Mouse (Mus musculus) myocyte (in vitro differentiated cells): ENCODE measurements around the gene Syt1. TPM values are rescaled to one million over a fixed set of nuclear protein-coding genes. Genes with fewer than 3 reads are reported as not detected.

Experiments used
- H3K27me3 ChIP-seq: one replicate; pipeline ENCODE4 v1.6.1; 2011; ENCODE audit not compliant: control insufficient read depth, insufficient read depth, insufficient read length
- H3K36me3 ChIP-seq: one replicate; pipeline ENCODE4 v1.6.1; 2011; ENCODE audit not compliant: control insufficient read depth, insufficient read depth
- H3K4me2 ChIP-seq: one replicate; pipeline ENCODE4 v1.6.1; 2011; ENCODE audit warnings: low read depth, control low read depth
- H3K4me3 ChIP-seq: one replicate; pipeline ENCODE4 v1.5.1; 2011; ENCODE audit warnings: mild to moderate bottlenecking, control low read depth, moderate library complexity
- H3K79me2 ChIP-seq: one replicate; pipeline ENCODE4 v1.6.1; 2011; ENCODE audit not compliant: control insufficient read depth, insufficient read depth
- H3ac ChIP-seq: one replicate; pipeline ENCODE4 v1.6.1; 2011; ENCODE audit not compliant: control insufficient read depth, insufficient read length
- CEBPB ChIP-seq: IDR thresholded peaks from 2 replicates; pipeline ENCODE4 v1.6.1; 2011; ENCODE audit warnings: mild to moderate bottlenecking, moderate library complexity; ENCODE audit not compliant: poor library complexity, insufficient read depth, severe bottlenecking
- E2F4 ChIP-seq: IDR thresholded peaks from one replicate; pipeline ENCODE4 v1.6.1; 2011; ENCODE audit warnings: mild to moderate bottlenecking, control low read depth, moderate library complexity; ENCODE audit not compliant: insufficient read depth
- MAX ChIP-seq: IDR thresholded peaks from one replicate; pipeline ENCODE4 v1.6.1; 2011; ENCODE audit warnings: low read depth, mild to moderate bottlenecking, control low read depth
- MYOD1 ChIP-seq, 3 experiments: IDR thresholded peaks; one replicate each; pipeline ENCODE4 v1.6.1; 2011; ENCODE audit warnings: control low read depth in 2 of 3, low read depth in 2 of 3, mild to moderate bottlenecking in 2 of 3, moderate library complexity in 1 of 3; ENCODE audit not compliant: insufficient read length in 2 of 3, control insufficient read depth in 1 of 3
- MYOG ChIP-seq, 3 experiments: IDR thresholded peaks; one replicate each; pipeline ENCODE4 v1.6.1; 2011; ENCODE audit warnings: control low read depth in 2 of 3, low read depth in 2 of 3, mild to moderate bottlenecking in 2 of 3; ENCODE audit not compliant: insufficient read length in 2 of 3, control insufficient read depth in 1 of 3, insufficient read depth in 1 of 3
- POLR2A ChIP-seq: IDR thresholded peaks from one replicate; pipeline ENCODE4 v1.6.1; 2011; ENCODE audit warnings: low read depth, mild to moderate bottlenecking, control low read depth, moderate library complexity; ENCODE audit not compliant: insufficient read length
- POLR2AphosphoS2 ChIP-seq: IDR thresholded peaks from one replicate; pipeline ENCODE4 v1.6.1; 2011; ENCODE audit warnings: low read depth, control low read depth; ENCODE audit not compliant: insufficient read length
- REST ChIP-seq: IDR thresholded peaks from one replicate; pipeline ENCODE4 v1.6.1; 2011; ENCODE audit warnings: mild to moderate bottlenecking, control low read depth, moderate library complexity; ENCODE audit not compliant: insufficient read depth, insufficient read length
- SRF ChIP-seq: IDR thresholded peaks from one replicate; pipeline ENCODE4 v1.6.1; 2011; ENCODE audit warnings: low read depth; ENCODE audit not compliant: control insufficient read depth, insufficient read length
- TCF12 ChIP-seq: IDR thresholded peaks from one replicate; pipeline ENCODE4 v1.6.1; 2011; ENCODE audit warnings: mild to moderate bottlenecking, control low read depth; ENCODE audit not compliant: poor library complexity, insufficient read depth, severe bottlenecking
- TCF3 ChIP-seq: IDR thresholded peaks from one replicate; pipeline ENCODE4 v1.6.1; 2011; ENCODE audit warnings: low read depth, control low read depth; ENCODE audit not compliant: insufficient read length
- USF1 ChIP-seq: IDR thresholded peaks from one replicate; pipeline ENCODE4 v1.6.1; 2011; ENCODE audit warnings: low read depth, mild to moderate bottlenecking, control low read depth, moderate library complexity
- polyA plus RNA-seq: library from polyadenylated mRNA; unstranded; fragments of >200 nt; fragmentation: generic; extraction: Trizol; gene quantifications from one replicate; pipeline ENCODE4 v1.2.1, GENCODE M21; 2012; ENCODE audit warnings: missing spikeins

Gene Syt1
- polyA plus RNA-seq, 1 experiment: 0.06 TPM

- H3K36me3 ChIP-seq: no peaks in the 10 kb centered on the region
These were observed 429.0 kb downstream of the Syt1 start for GRCm38 (mm10) chr10:108581555-108582396.

GRCm38 (mm10) chr10:108580786-108581420, 429.9 kb downstream of the Syt1 start:
- Histone ChIP-seq H3K79me2 (no peaks in the 10 kb centered on the region), H3K36me3 (no peaks in the 10 kb centered on the region), H3K27me3 (no peaks in the 10 kb centered on the region), H3K4me3 (no peak overlapping the region), H3K4me2 (no peak overlapping the region), H3ac (no peak overlapping the region)
- TF ChIP-seq TCF3: no peak
- no peak for TF ChIP-seq MAX
- no peak for TF ChIP-seq MYOG (IDR thresholded peaks at IDR 0.05; ENCODE audit: control insufficient read depth in 1 of 3, insufficient read depth in 1 of 3, insufficient read length in 2 of 3, low read depth in 2 of 3)

More at GRCm38 (mm10) chr10:108581555-108582396, 429.0 kb downstream of the Syt1 start:
- Histone ChIP-seq H3ac (no peak overlapping the region), H3K79me2 (no peaks in the 10 kb centered on the region), H3K4me2 (peak overlapping the region; percentile 15), H3K4me3 (no peak overlapping the region), H3K27me3 (no peaks in the 10 kb centered on the region)
- no peak for TF ChIP-seq POLR2AphosphoS2
- TF ChIP-seq SRF: no peak
- TF ChIP-seq E2F4: no peak
- no peak for TF ChIP-seq USF1
- no peak for TF ChIP-seq TCF3

- no peak for TF ChIP-seq MYOG (IDR thresholded peaks at IDR 0.05; ENCODE audit: control insufficient read depth in 1 of 3, insufficient read depth in 1 of 3, insufficient read length in 2 of 3, low read depth in 2 of 3)
- no peak for TF ChIP-seq SRF
- no peak for TF ChIP-seq E2F4
- no peak for TF ChIP-seq POLR2A
- no peak for TF ChIP-seq MYOD1 (IDR thresholded peaks at IDR 0.05; ENCODE audit: control insufficient read depth in 1 of 3, insufficient read length in 2 of 3, low read depth in 2 of 3)
- TF ChIP-seq TCF12: no peak
- no peak for TF ChIP-seq POLR2AphosphoS2
- no peak for TF ChIP-seq TCF3
- TF ChIP-seq REST: no peak
- TF ChIP-seq USF1: no peak
- TF ChIP-seq CEBPB: no peak
- no peak for TF ChIP-seq MAX
- Histone ChIP-seq H3K79me2 (no peaks in the 10 kb centered on the region), H3K4me3 (no peak overlapping the region), H3ac (no peak overlapping the region), H3K27me3 (no peaks in the 10 kb centered on the region), H3K4me2 (no peak overlapping the region), H3K36me3 (no peaks in the 10 kb centered on the region)
These were observed 431.4 kb downstream of the Syt1 start for GRCm38 (mm10) chr10:108579396-108579795.

DNA sequence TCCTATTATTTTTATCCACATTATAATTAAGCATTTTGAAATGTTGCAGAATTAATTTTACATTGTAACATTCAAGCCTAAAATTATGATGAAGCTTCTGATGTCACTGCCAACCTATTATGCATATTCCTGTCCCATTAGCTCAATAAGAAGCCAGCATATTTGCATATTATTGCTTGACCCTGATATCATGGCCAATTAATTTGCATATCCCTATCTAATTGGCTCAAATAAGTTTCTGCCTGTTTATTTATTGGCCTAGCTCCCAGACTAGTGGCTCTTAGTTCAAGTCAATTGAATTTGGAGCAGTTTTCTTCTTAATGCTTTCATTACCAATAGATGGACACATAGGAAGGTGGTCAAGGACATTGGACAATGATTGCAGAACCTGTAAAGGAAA, 433.2 kb downstream of the Syt1 start:
- H3K79me2 ChIP-seq: no peaks in the 10 kb centered on the region
- no peaks in the 10 kb centered on the region for H3K36me3 ChIP-seq
- no peak overlapping the region for H3K4me3 ChIP-seq
- H3ac ChIP-seq: no peak overlapping the region
- no peak for TF ChIP-seq TCF3
- TF ChIP-seq TCF12: no peak
- no peak for TF ChIP-seq POLR2AphosphoS2
- TF ChIP-seq MAX: no peak
- TF ChIP-seq REST: no peak
- no peak for TF ChIP-seq MYOG (IDR thresholded peaks at IDR 0.05; ENCODE audit: control insufficient read depth in 1 of 3, insufficient read depth in 1 of 3, insufficient read length in 2 of 3, low read depth in 2 of 3)
- TF ChIP-seq MYOD1 (IDR thresholded peaks at IDR 0.05; ENCODE audit: control insufficient read depth in 1 of 3, insufficient read length in 2 of 3, low read depth in 2 of 3): no peak
- TF ChIP-seq SRF: no peak
- TF ChIP-seq CEBPB: no peak
- TF ChIP-seq E2F4: no peak
- TF ChIP-seq POLR2A: no peak
- no peak for TF ChIP-seq USF1
- no peaks in the 10 kb centered on the region for H3K27me3 ChIP-seq
- no peak overlapping the region for H3K4me2 ChIP-seq

- no peaks in the 10 kb centered on the region for H3K79me2 ChIP-seq
- TF ChIP-seq CEBPB: no peak
- TF ChIP-seq MYOG (IDR thresholded peaks at IDR 0.05; ENCODE audit: control insufficient read depth in 1 of 3, insufficient read depth in 1 of 3, insufficient read length in 2 of 3, low read depth in 2 of 3): no peak
- no peak for TF ChIP-seq MAX
- no peak for TF ChIP-seq USF1
- no peak for TF ChIP-seq SRF
- TF ChIP-seq TCF12: no peak
- no peak for TF ChIP-seq E2F4
- TF ChIP-seq TCF3: no peak
- no peak for TF ChIP-seq REST
- no peak for TF ChIP-seq POLR2A
These were observed 438.0 kb downstream of the Syt1 start for GRCm38 (mm10) chr10:108572764-108573163.

More at GRCm38 (mm10) chr10:108572764-108573163, 438.0 kb downstream of the Syt1 start:
- Histone ChIP-seq H3K36me3 (no peaks in the 10 kb centered on the region), H3K27me3 (no peaks in the 10 kb centered on the region), H3ac (no peak overlapping the region), H3K4me2 (no peak overlapping the region), H3K4me3 (no peak overlapping the region)
